Mouse (Mus musculus) small intestine, adult 2 months (tissue): ENCODE data around the gene Ehd4.

Experiments
- CTCF ChIP-seq: fragments of 200-500 bp; IDR thresholded peaks from 2 replicates; pipeline ENCODE4 v1.5.1; 2012; ENCODE audit warnings: low read depth, mild to moderate bottlenecking, control low read depth, inconsistent platforms, low read length, moderate library complexity, mixed read lengths; ENCODE audit not compliant: insufficient replicate concordance, insufficient read length; ENCODE audit errors: extremely low read depth
- POLR2A ChIP-seq: fragments of 200-500 bp; IDR thresholded peaks from 2 replicates; pipeline ENCODE4 v1.6.1; 2012; ENCODE audit warnings: low read depth, mild to moderate bottlenecking, control low read depth, inconsistent platforms, low read length, moderate library complexity

DNA sequence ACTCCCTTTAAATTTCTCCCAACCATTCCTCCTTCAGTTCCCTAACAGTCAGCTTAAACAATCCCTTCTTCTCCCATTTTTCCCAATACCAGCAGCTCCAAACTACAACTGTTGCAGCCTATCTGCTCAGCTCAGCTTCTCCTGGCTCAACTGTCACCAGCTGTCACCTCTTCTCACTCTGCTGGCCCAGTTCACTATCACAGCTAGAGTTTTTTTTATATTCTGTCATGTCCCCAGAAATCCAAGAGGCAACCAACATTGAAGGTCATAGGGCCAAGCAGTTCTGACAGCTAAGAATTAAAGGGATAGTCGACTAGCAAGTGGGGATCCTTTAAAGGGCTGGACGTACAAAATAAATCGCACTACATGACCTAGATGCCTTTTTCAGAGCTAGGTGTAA, 49.3 kb upstream of the Ehd4 start:
- no peak for TF ChIP-seq POLR2A
- TF ChIP-seq CTCF: no peak
